Mouse (Mus musculus): ENCODE measurements at regions not wholly inside any gene's neighbourhood (a gene's known extent, or its start where the extent isn't known, plus 50 kb on each side); places are given as distances from the start of the nearest gene placed in this dataset.

DNA sequence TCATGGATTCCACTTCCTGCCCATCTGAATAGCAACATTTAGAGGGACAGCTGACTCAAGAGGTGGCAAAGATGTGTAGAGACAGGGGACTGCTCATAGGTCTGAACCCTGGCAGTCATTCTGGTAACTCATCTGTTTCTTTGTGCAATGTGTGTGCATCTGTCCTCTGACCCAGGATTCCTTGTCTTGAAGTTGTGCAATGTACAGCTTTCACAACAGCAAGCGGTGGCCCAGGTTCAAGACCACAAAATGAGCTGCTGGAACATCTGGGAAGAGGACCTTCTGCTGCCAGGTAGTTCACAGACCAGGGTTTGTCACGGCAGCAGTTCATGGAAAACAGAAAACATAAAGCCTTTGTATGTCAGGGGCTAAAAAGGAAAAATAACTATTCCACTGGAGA lies 80.1 kb upstream of the Gmds start:
- TF ChIP-seq CTCF (conservative IDR thresholded peaks at IDR 0.05; ENCODE audit: insufficient read depth, insufficient read length, low read depth, low read length) (no peak), POLR2A (IDR thresholded peaks at IDR 0.05; ENCODE audit: low read depth, low read length) (no peak)

Data from kidney, adult 2 months (tissue).